Mouse (Mus musculus): ENCODE measurements around the gene Rere.

DNA sequence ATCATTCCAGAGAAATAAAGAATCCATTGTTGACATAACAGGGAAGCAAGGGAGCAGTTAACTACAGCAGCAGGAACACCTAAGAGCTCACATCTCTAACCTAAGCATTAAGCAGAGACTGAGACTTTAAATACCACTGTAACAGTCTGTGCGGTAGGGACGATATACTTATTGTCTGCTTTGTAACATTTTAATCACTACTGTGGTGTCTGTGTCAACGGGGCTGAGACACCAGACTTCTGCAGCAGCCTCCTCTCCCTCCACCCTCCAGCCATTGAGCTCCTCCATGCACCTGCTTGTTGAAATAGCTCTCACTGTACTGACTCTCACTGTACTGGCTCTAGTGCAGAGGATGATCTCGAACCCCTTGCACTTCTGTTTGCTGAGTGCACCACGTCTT, 98.8 kb downstream of the Rere start:
- TF ChIP-seq GATA1 (IDR thresholded peaks at IDR 0.05; ENCODE audit: low read length) (no peak), TAL1 (IDR thresholded peaks at IDR 0.05; ENCODE audit: low read length) (no peak)

All from erythroblast, embryonic 14.5 days (primary cell).